Mouse (Mus musculus) midbrain, embryonic 12.5 days (tissue): ENCODE data around the gene Nup210l. TPM values are rescaled to one million over a fixed set of nuclear protein-coding genes. Genes with fewer than 3 reads are reported as not detected.

Source experiments
- ATAC-seq: fragments of 200-750 bp; cut with Nextera tagmentation; 2 replicates; pipeline ENCODE4 v1.8.0; 2017; ENCODE audit warnings: low read depth, moderate TSS enrichment, moderate library complexity; ENCODE audit not compliant: low FRiP score
- H3K27ac ChIP-seq: fragments of 300-500 bp; sonication (generic); replicated peaks from 2 replicates; pipeline ENCODE4 v1.5.1; 2016; ENCODE audit warnings: mild to moderate bottlenecking
- H3K27me3 ChIP-seq: fragments of 300-500 bp; sonication (generic); 2 replicates; pipeline ENCODE4 v1.6.1; 2016; ENCODE audit warnings: mild to moderate bottlenecking
- H3K36me3 ChIP-seq: fragments of 300-500 bp; sonication (generic); 2 replicates; pipeline ENCODE4 v1.6.1; 2016
- H3K4me1 ChIP-seq: fragments of 300-500 bp; sonication (generic); 2 replicates; pipeline ENCODE4 v1.6.1; 2016
- H3K4me2 ChIP-seq: fragments of 300-500 bp; sonication (generic); replicated peaks from 2 replicates; pipeline ENCODE4 v1.6.1; 2016; ENCODE audit warnings: mild to moderate bottlenecking, moderate library complexity
- H3K4me3 ChIP-seq: fragments of 300-500 bp; sonication (generic); 2 replicates; pipeline ENCODE4 v1.5.1; 2016; ENCODE audit warnings: mild to moderate bottlenecking
- H3K9ac ChIP-seq: fragments of 300-500 bp; sonication (generic); replicated peaks from 2 replicates; pipeline ENCODE4 v1.6.1; 2016; ENCODE audit warnings: mild to moderate bottlenecking, moderate library complexity
- H3K9me3 ChIP-seq: fragments of 300-500 bp; sonication (generic); 2 replicates; pipeline ENCODE4 v1.6.1; 2016; ENCODE audit warnings: mild to moderate bottlenecking
- WGBS: fragments of 180-500 bp; shearing (Covaris S2); methylation state at CpG from one replicate; pipeline ENCODE4 v1.1.7; 2016; 5-methylcytosine and 5-hydroxymethylcytosine counted together
- polyA plus RNA-seq: library from polyadenylated mRNA; unstranded; fragments of >200 nt; fragmentation: Nextera tagmentation; extraction: Ambion mirVana; gene quantifications from 2 replicates; pipeline ENCODE4 v1.2.1, GENCODE M21; 2016

Gene Nup210l
- polyA plus RNA-seq, 1 experiment from 2014 or later, result 0.57 TPM

DNA sequence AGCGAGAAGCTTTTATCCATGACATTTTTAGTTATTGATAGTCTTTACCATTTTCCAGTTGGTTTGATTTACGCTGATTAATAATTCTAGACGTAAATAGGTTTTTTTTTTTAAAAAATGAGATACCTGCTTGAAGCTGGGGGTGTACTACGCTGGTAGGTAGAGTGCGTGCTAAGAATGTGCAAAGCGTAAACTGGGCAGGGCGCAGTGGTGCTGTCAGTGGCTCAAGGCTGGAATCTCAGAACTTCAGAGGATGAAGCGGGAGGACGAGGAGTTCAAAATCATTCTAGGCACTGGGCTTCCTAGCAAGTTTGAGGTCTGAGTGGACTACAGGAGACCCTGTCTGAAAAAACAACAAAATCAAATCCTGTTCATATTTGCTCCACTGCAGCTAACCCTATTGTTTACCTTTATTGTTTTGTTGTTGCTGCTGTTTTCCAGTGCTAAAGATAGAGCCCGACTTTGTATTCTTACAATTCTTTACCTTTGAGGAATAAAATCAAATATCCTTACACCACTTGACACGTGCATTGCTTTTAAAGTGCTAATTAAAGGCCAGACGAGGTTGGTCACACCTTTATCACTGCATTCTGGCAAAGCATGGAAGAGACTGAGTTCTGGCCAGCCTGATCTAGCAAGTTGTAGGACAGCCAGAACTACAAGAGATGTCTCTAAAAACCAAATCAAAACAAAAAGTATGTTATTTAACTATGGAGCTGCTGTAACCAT, 110.2 kb downstream of the Nup210l start:
- peaks cover 35% of the 10 kb centered on the region for H3K36me3 ChIP-seq
- H3K27ac ChIP-seq, result peak overlapping the region; percentile 85; the same call in 1 of the 2 replicates
- H3K27me3 ChIP-seq, result no peaks in the 10 kb centered on the region
- 15% methylated on average over 12 of the region's 12 CpGs for WGBS
- peak; percentile 71 for ATAC-seq
- H3K9me3 ChIP-seq, result no peaks in the 10 kb centered on the region
- peak overlapping the region; percentile 70 for H3K4me2 ChIP-seq
- peak overlapping the region; percentile 93 for H3K4me3 ChIP-seq
- peaks cover 23% of the 10 kb centered on the region for H3K4me1 ChIP-seq
- peak overlapping the region; percentile 85 for H3K9ac ChIP-seq

GRCm38 (mm10) chr3:90215825-90216380, 112.0 kb downstream of the Nup210l start:
- ATAC-seq, result no peak
- H3K4me3 ChIP-seq, result no peak overlapping the region
- peaks cover 17% of the 10 kb centered on the region for H3K36me3 ChIP-seq
- H3K4me1 ChIP-seq, result peaks cover 32% of the 10 kb centered on the region
- no peaks in the 10 kb centered on the region for H3K9me3 ChIP-seq
- no peak overlapping the region for H3K27ac ChIP-seq
- no peak overlapping the region for H3K9ac ChIP-seq
- WGBS, result 33% methylated on average over 1 of the region's 1 CpGs
- H3K4me2 ChIP-seq, result no peak overlapping the region
- no peaks in the 10 kb centered on the region for H3K27me3 ChIP-seq

DNA sequence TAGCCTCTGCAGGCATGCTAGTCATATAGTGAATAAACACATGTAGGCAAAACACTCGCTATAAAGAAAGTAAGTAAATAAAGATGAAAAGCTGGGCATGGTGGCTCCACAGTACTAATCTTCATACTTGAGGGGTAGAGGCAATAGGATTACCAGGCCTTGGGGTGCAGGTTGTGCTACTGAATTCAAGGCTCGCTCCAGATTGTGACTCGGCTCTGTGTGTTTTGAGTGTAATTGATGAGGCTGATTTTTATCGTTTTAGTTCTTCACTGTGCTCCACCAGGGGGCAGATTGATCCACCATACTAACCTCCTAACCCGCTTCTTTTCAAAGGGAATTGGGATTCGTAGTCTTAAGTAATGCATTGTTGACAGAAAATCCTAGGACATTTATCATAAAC, 116.2 kb downstream of the Nup210l start:
- no peaks in the 10 kb centered on the region for H3K9me3 ChIP-seq
- peaks cover 20% of the 10 kb centered on the region for H3K4me1 ChIP-seq
- H3K4me3 ChIP-seq, result peak overlapping the region; percentile 45
- no peaks in the 10 kb centered on the region for H3K27me3 ChIP-seq
- ATAC-seq, result 0 out of 2 replicates have a peak, but pooled peaks have one; percentile 31
- peak overlapping the region; percentile 48 for H3K9ac ChIP-seq
- 0 out of 2 replicates have a peak, but pooled peaks cover 5% of the 10 kb centered on the region for H3K36me3 ChIP-seq
- H3K27ac ChIP-seq, result peak overlapping the region; percentile 69
- WGBS, result 16% methylated on average over 6 of the region's 6 CpGs
- H3K4me2 ChIP-seq, result peak overlapping the region; percentile 68

- no peaks in the 10 kb centered on the region for H3K9me3 ChIP-seq
- WGBS, result under 1% methylated on average over 20 of the region's 20 CpGs
- H3K27ac ChIP-seq, result peak overlapping the region; percentile 69
- peak overlapping the region; percentile 48 for H3K9ac ChIP-seq
- H3K4me1 ChIP-seq, result peaks cover 20% of the 10 kb centered on the region
- H3K27me3 ChIP-seq, result no peaks in the 10 kb centered on the region
- H3K4me2 ChIP-seq, result peak overlapping the region; percentile 68
- peak overlapping the region; percentile 45 for H3K4me3 ChIP-seq
- 0 out of 2 replicates have a peak, but pooled peaks cover 5% of the 10 kb centered on the region for H3K36me3 ChIP-seq
- peak; percentile 73 for ATAC-seq
Observed at GRCm38 (mm10) chr3:90220531-90220951, 116.6 kb downstream of the Nup210l start.

DNA sequence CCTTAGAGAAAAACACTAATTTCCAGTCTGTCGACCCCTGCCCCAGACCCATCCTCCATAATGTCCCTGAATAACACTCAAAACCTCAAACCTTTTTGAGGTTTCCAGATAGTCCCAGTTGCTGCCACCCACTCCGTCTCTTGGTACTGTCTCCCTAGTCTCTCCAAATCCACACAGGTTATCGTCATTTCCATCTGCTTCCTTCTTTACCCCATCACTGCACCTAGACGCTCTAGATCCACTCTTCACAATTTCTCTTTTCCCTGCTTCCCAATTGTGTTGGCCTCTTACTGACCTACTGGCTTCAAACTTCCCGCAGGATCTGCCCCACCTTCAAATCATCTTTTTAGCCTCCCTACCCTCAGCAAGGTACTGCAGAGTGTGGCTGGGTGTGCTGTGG, 117.2 kb downstream of the Nup210l start:
- Histone ChIP-seq H3K27me3 (no peaks in the 10 kb centered on the region), H3K9ac (peak overlapping the region; percentile 48), H3K9me3 (no peaks in the 10 kb centered on the region), H3K36me3 (0 out of 2 replicates have a peak, but pooled peaks cover 5% of the 10 kb centered on the region), H3K4me2 (peak overlapping the region; percentile 68), H3K4me1 (peaks cover 20% of the 10 kb centered on the region), H3K27ac (no peak overlapping the region), H3K4me3 (peak overlapping the region; percentile 45)
- WGBS, result 24% methylated on average over 5 of the region's 5 CpGs
- ATAC-seq, result no peak

DNA sequence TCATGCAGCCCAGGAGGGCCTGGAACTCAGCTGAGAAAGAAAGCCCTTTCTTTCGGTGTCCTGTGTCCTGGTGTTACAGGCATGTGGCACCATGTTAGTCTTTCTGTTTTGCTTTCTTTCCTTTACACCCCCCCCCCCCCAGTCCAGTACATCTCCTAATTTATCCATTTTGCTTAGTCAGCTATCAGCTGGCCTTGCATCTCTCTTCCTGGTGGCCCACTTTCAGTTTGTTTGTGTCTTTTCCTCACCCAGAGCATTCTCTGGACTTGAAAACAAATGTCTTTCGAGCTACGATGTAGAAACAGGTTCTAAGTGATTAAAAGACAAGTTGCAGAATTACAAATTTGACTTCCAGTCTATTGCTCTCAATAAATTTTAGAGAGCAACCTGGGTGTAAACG, 118.5 kb downstream of the Nup210l start:
- H3K4me3 ChIP-seq, result no peak overlapping the region
- 84% methylated on average over 4 of the region's 4 CpGs for WGBS
- H3K9ac ChIP-seq, result no peak overlapping the region
- no peak overlapping the region for H3K4me2 ChIP-seq
- H3K27me3 ChIP-seq, result no peaks in the 10 kb centered on the region
- peaks cover 20% of the 10 kb centered on the region for H3K4me1 ChIP-seq
- 0 out of 2 replicates have a peak, but pooled peaks cover 5% of the 10 kb centered on the region for H3K36me3 ChIP-seq
- H3K9me3 ChIP-seq, result no peaks in the 10 kb centered on the region
- ATAC-seq, result no peak
- H3K27ac ChIP-seq, result no peak overlapping the region

DNA sequence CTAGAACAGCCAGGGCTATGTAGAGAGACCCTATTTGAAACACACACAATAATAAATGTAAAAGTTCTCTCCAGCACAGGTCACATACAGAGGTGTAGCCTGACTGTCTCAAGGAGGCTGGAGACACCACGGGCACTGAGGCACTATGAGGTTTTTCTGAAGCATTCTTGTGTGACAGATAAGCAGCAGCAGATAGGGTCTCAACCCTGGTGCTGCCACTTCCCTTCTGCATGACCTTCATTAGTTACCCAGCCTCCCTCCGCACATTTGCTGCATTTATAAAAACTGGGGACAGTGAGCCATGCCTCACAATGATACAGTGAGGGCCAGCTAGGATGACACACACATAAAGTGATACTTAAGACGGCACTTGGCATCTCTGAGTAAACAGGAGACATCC, 119.0 kb downstream of the Nup210l start:
- Histone ChIP-seq H3K27ac (no peak overlapping the region), H3K36me3 (0 out of 2 replicates have a peak, but pooled peaks cover 5% of the 10 kb centered on the region), H3K4me1 (peaks cover 20% of the 10 kb centered on the region), H3K27me3 (no peaks in the 10 kb centered on the region), H3K4me3 (no peak overlapping the region), H3K4me2 (no peak overlapping the region), H3K9me3 (no peaks in the 10 kb centered on the region), H3K9ac (no peak overlapping the region)
- no peak for ATAC-seq
- WGBS, result 92% methylated on average over 3 of the region's 3 CpGs

- H3K4me1 ChIP-seq, result peaks cover 20% of the 10 kb centered on the region
- H3K9ac ChIP-seq, result no peak overlapping the region
- 0 out of 2 replicates have a peak, but pooled peaks cover 5% of the 10 kb centered on the region for H3K36me3 ChIP-seq
- no peak overlapping the region for H3K27ac ChIP-seq
- ATAC-seq, result no peak
- no peak overlapping the region for H3K4me2 ChIP-seq
- H3K4me3 ChIP-seq, result no peak overlapping the region
- H3K9me3 ChIP-seq, result no peaks in the 10 kb centered on the region
- H3K27me3 ChIP-seq, result no peaks in the 10 kb centered on the region; the same call in 1 of the 2 replicates
- WGBS, result 87% methylated on average over 10 of the region's 10 CpGs
Observed at GRCm38 (mm10) chr3:90224331-90224730, 120.4 kb downstream of the Nup210l start.

DNA sequence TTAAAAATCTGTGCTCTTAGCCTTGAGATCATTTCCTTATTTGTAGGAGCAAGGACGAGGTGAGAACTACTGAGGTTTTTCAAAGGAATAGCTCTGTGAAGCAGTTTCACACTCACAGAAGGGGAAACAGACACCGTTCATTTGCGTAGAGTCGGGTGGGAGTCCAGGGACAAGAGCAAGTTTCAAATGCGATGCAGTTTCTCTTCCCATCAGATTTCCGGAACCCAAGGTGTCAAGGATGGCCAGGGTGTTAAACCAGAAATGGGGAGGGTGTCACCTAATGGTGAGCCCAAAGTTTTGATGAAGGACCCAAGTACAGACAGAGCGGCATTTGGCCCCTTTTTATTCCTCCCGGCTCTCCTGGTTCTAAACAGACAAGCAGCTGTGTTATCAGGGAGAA, 127.1 kb downstream of the Nup210l start:
- Histone ChIP-seq H3K9ac (0 out of 2 replicates have a peak overlapping the region, but pooled peaks have one; percentile 80), H3K4me2 (peak overlapping the region; percentile 89), H3K27me3 (no peaks in the 10 kb centered on the region; the same call in 1 of the 2 replicates), H3K27ac (peak overlapping the region; percentile 85), H3K4me3 (peak overlapping the region; percentile 80), H3K36me3 (peaks cover 22% of the 10 kb centered on the region), H3K4me1 (peaks cover 11% of the 10 kb centered on the region), H3K9me3 (no peaks in the 10 kb centered on the region)
- no peak; the same call in 1 of the 2 replicates for ATAC-seq
- WGBS, result 16% methylated on average over 8 of the region's 8 CpGs

- peak within 1 kb of the TSS; percentile 80 for H3K9ac ChIP-seq
- no peaks in the 10 kb centered on the region for H3K9me3 ChIP-seq
- peaks cover 28% of the 10 kb centered on the region for H3K36me3 ChIP-seq
- under 1% methylated on average over 61 of the region's 61 CpGs for WGBS
- H3K4me1 ChIP-seq, result peaks cover 11% of the 10 kb centered on the region
- peak within 1 kb of the TSS; percentile 80 for H3K4me3 ChIP-seq
- peak; percentile 98 for ATAC-seq
- H3K27ac ChIP-seq, result peak within 1 kb of the TSS; percentile 85
- peak within 1 kb of the TSS; percentile 89 for H3K4me2 ChIP-seq
- H3K27me3 ChIP-seq, result no peaks in the 10 kb centered on the region; the same call in 1 of the 2 replicates
Observed at GRCm38 (mm10) chr3:90231507-90232333, 127.8 kb downstream of the Nup210l start, which contains the start of gene Jtb. TSS of gene Jtb (plus strand) at chr3:90231597.

- 97% methylated on average over 2 of the region's 2 CpGs for WGBS
- no peak overlapping the region for H3K4me2 ChIP-seq
- peaks cover 8% of the 10 kb centered on the region; the same call in 1 of the 2 replicates for H3K36me3 ChIP-seq
- H3K9ac ChIP-seq, result no peak overlapping the region
- no peak for ATAC-seq
- H3K9me3 ChIP-seq, result no peaks in the 10 kb centered on the region
- no peaks in the 10 kb centered on the region; the same call in 1 of the 2 replicates for H3K27me3 ChIP-seq
- H3K4me1 ChIP-seq, result peaks cover 13% of the 10 kb centered on the region
- no peak overlapping the region for H3K27ac ChIP-seq
- no peak overlapping the region for H3K4me3 ChIP-seq
Observed at GRCm38 (mm10) chr3:90241251-90241650, 137.3 kb downstream of the Nup210l start.
